Mouse (Mus musculus) ZHBTc4 (cell line): Measurements from ENCODE around the gene Atxn7l3b.

Source experiments
- DNase-seq: peaks from one replicate; pipeline ENCODE4 v3.0.0-alpha.2; 2011; ENCODE audit warnings: low read depth, low spot score

The Atxn7l3b gene

GRCm38 (mm10) chr10:112928452-112929221, at the start of gene Atxn7l3b:
TSS of gene Atxn7l3b (minus strand) at chr10:112929001.
- peak; percentile 95 for DNase-seq

GRCm38 (mm10) chr10:112977586-112977985, 48.8 kb upstream of the Atxn7l3b start:
- no peak for DNase-seq

GRCm38 (mm10) chr10:112973286-112974026, 44.7 kb upstream of the Atxn7l3b start:
- no peak for DNase-seq

- DNase-seq: no peak
Measured at GRCm38 (mm10) chr10:112970002-112970589, 41.3 kb upstream of the Atxn7l3b start.

GRCm38 (mm10) chr10:112967578-112967977, 38.8 kb upstream of the Atxn7l3b start:
- DNase-seq: no peak

- DNase-seq: peak; percentile 3
Measured at GRCm38 (mm10) chr10:112962216-112962615, 33.4 kb upstream of the Atxn7l3b start.

GRCm38 (mm10) chr10:112954140-112954539, 25.3 kb upstream of the Atxn7l3b start:
- DNase-seq: no peak

GRCm38 (mm10) chr10:112948453-112948852, 19.7 kb upstream of the Atxn7l3b start:
- DNase-seq: no peak

- no peak for DNase-seq
Measured at GRCm38 (mm10) chr10:112929222-112929615, 418 bp upstream of the Atxn7l3b start.

- no peak for DNase-seq
Measured at GRCm38 (mm10) chr10:112926961-112927360, 1.8 kb downstream of the Atxn7l3b start.

- DNase-seq: no peak
Measured at GRCm38 (mm10) chr10:112926271-112926670, 2.5 kb downstream of the Atxn7l3b start.

- no peak for DNase-seq
Measured at GRCm38 (mm10) chr10:112916575-112917190, 12.1 kb downstream of the Atxn7l3b start.

- DNase-seq: no peak
Measured at GRCm38 (mm10) chr10:112900243-112900642, 28.6 kb downstream of the Atxn7l3b start.

- DNase-seq: no peak
Measured at GRCm38 (mm10) chr10:112899796-112900195, 29.0 kb downstream of the Atxn7l3b start.

GRCm38 (mm10) chr10:112896636-112897035, 32.2 kb downstream of the Atxn7l3b start:
- DNase-seq: no peak

GRCm38 (mm10) chr10:112893622-112894252, 35.1 kb downstream of the Atxn7l3b start:
- DNase-seq: no peak

GRCm38 (mm10) chr10:112884064-112884463, 44.7 kb downstream of the Atxn7l3b start:
- DNase-seq: no peak

- DNase-seq: no peak
Measured at GRCm38 (mm10) chr10:112883688-112884004, 45.2 kb downstream of the Atxn7l3b start.

- DNase-seq: peak; percentile 31
Measured at GRCm38 (mm10) chr10:112882789-112883687, 45.8 kb downstream of the Atxn7l3b start.

GRCm38 (mm10) chr10:112882149-112882548, 46.7 kb downstream of the Atxn7l3b start:
- no peak for DNase-seq
